Mouse (Mus musculus) spleen, adult 2 months (tissue): Measurements from ENCODE around the gene Setd7. TPM values are rescaled to one million over a fixed set of nuclear protein-coding genes. Genes with fewer than 3 reads are reported as not detected.

Experiments used
- DNase-seq, 2 experiments: peaks; one replicate each; pipeline versions ENCODE4 v3.0.0 to v3.0.0-alpha.2; 2012 to 2021; ENCODE audit warnings: low spot score in 2 of 2, low read depth in 1 of 2
- H3K27ac ChIP-seq: fragments of 200-500 bp; 2 replicates; pipeline ENCODE4 v1.5.1; 2012; ENCODE audit warnings: low read length, inconsistent platforms; ENCODE audit not compliant: insufficient read depth
- H3K27me3 ChIP-seq: fragments of 200-500 bp; 2 replicates; pipeline ENCODE4 v1.6.1; 2012; ENCODE audit warnings: mild to moderate bottlenecking, moderate library complexity, low read length, inconsistent platforms; ENCODE audit not compliant: control insufficient read depth, insufficient read depth
- H3K36me3 ChIP-seq: fragments of 200-500 bp; 2 replicates; pipeline ENCODE4 v1.6.1; 2012; ENCODE audit warnings: mild to moderate bottlenecking, low read length, inconsistent platforms; ENCODE audit not compliant: control insufficient read depth, insufficient read depth
- H3K4me1 ChIP-seq: fragments of 200-500 bp; 2 replicates; pipeline ENCODE4 v1.6.1; 2011; ENCODE audit warnings: inconsistent platforms; ENCODE audit not compliant: control insufficient read depth, insufficient read depth, insufficient read length
- H3K4me3 ChIP-seq: fragments of 200-500 bp; 2 replicates; pipeline ENCODE4 v1.5.1; 2011; ENCODE audit warnings: mild to moderate bottlenecking, inconsistent platforms; ENCODE audit not compliant: insufficient read depth, insufficient read length; ENCODE audit errors: extremely low read depth
- CTCF ChIP-seq: fragments of 200-500 bp; IDR thresholded peaks from 2 replicates; pipeline ENCODE4 v1.5.1; 2011; ENCODE audit warnings: mild to moderate bottlenecking, inconsistent platforms; ENCODE audit not compliant: insufficient read depth, insufficient read length, insufficient replicate concordance; ENCODE audit errors: extremely low read depth
- POLR2A ChIP-seq: fragments of 200-500 bp; IDR thresholded peaks from 2 replicates; pipeline ENCODE4 v1.6.1; 2011; ENCODE audit warnings: low read depth, low read length, inconsistent platforms
- WGBS: fragments of 180-500 bp; shearing (Covaris S2); methylation state at CpG from one replicate; pipeline ENCODE4 v1.1.7; 2018; 5-methylcytosine and 5-hydroxymethylcytosine counted together
- polyA plus RNA-seq: library from polyadenylated mRNA; depleted of rRNA; stranded (reverse); fragments of >200 nt; gene quantifications from 2 replicates; pipeline ENCODE4 v1.2.3, GENCODE M21; 2012; rRNA removed

The Setd7 gene
- polyA plus RNA-seq, 1 experiment: 11.2 TPM

DNA sequence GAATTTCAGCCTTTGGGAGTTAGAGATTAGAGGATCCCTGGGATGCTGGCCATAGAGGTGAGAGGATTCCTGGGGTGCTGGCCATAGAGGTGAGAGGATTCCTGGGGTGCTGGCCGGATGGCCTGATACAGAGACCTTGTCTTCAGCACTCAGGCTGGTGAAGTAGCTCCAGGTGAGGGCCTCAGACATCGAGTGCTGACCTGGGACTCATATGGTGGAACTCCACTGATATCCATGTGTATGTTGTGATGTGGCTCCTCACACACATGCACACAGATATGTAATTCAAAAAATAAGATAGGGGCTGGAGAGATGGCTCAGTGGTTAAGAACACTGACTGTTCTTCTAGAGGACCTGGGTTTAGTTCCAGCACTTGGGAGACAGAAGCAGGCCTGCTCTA is 80.8 kb downstream of the Setd7 start:
- H3K27ac ChIP-seq: no peak overlapping the region
- 70% methylated on average over 2 of the region's 2 CpGs for WGBS
- no peaks in the 10 kb centered on the region; the same call in 1 of the 2 replicates for H3K36me3 ChIP-seq
- no peaks in the 10 kb centered on the region for H3K27me3 ChIP-seq
- TF ChIP-seq CTCF (no peak), POLR2A (no peak)
- peaks cover 2% of the 10 kb centered on the region; the same call in 1 of the 2 replicates for H3K4me1 ChIP-seq
- no peak overlapping the region for H3K4me3 ChIP-seq
- no peak for DNase-seq

GRCm38 (mm10) chr3:51475706-51476105 is 85.0 kb downstream of the Setd7 start:
- 71% methylated on average over 4 of the region's 4 CpGs for WGBS
- H3K4me1 ChIP-seq: no peaks in the 10 kb centered on the region
- H3K4me3 ChIP-seq: no peak overlapping the region
- no peaks in the 10 kb centered on the region for H3K27me3 ChIP-seq
- H3K27ac ChIP-seq: no peak overlapping the region
- peaks cover 11% of the 10 kb centered on the region for H3K36me3 ChIP-seq
- TF ChIP-seq CTCF (no peak), POLR2A (no peak)
- DNase-seq: no peak

DNA sequence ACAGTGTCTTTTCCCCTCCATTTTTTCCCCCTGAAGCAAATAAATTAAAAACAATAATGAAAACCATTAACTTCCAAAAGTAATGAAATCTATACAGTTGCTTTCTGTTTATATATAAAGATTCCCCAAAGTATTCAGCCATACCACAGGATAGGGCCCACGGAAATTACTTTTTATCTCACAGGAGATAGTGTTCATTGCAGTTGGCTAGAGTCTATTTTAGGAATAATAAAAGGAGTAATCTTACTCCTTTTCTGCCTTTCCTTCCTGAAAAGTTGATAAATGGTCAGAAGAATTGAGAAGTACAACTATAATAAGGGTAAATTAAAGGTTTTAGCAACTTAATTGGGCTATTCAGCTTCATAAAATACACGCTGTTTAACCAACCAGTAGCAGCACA is 92.1 kb downstream of the Setd7 start:
- H3K4me1 ChIP-seq: no peaks in the 10 kb centered on the region
- no peak overlapping the region for H3K4me3 ChIP-seq
- DNase-seq: no peak
- no peak overlapping the region for H3K27ac ChIP-seq
- TF ChIP-seq CTCF (no peak), POLR2A (no peak)
- WGBS: 94% methylated on average over 2 of the region's 2 CpGs
- no peaks in the 10 kb centered on the region for H3K27me3 ChIP-seq
- peaks cover 38% of the 10 kb centered on the region for H3K36me3 ChIP-seq

Other genes starting within 250 kb of the Setd7 start
- 36.6 and 45.7 TPM in 2 replicates for gene Elf2, start 220.2 kb downstream of the Setd7 start, polyA plus RNA-seq
- 0.36 TPM in 2 replicates for gene Mgarp, start 164.1 kb downstream of the Setd7 start, polyA plus RNA-seq
- 35.6 and 44.9 TPM in 2 replicates for gene Ndufc1, start 151.9 kb downstream of the Setd7 start, polyA plus RNA-seq
- 1.7 and 2.1 TPM in 2 replicates for gene Naa15, start 145.7 kb downstream of the Setd7 start, polyA plus RNA-seq
- gene Rab33b, start 77.0 kb downstream of the Setd7 start, polyA plus RNA-seq: 6.9 and 13.3 TPM in 2 replicates
- 3.3 and 4.1 TPM in 2 replicates for gene Mgst2, start 99.5 kb upstream of the Setd7 start, polyA plus RNA-seq